Mouse (Mus musculus): ENCODE data around the gene Tom1. TPM values are rescaled to one million over a fixed set of nuclear protein-coding genes. Genes with fewer than 3 reads are reported as not detected.

Gene Tom1
- polyA plus RNA-seq, 1 experiment from 2014 or later = 40.0 TPM

Other genes starting within 250 kb of the Tom1 start
- not detected in 2 replicates for gene Isx, start 160.5 kb upstream of the Tom1 start, polyA plus RNA-seq (2015; fragmentation: Nextera tagmentation; extraction: Ambion mirVana)
- 23.1 and 23.5 TPM in 2 replicates for gene Hmgxb4, start 40.3 kb upstream of the Tom1 start, polyA plus RNA-seq (2015; fragmentation: Nextera tagmentation; extraction: Ambion mirVana)
- 32.8 and 38.1 TPM in 2 replicates for gene Hmox1, start 59.9 kb downstream of the Tom1 start, polyA plus RNA-seq (2015; fragmentation: Nextera tagmentation; extraction: Ambion mirVana)
- 95.6 and 99.9 TPM in 2 replicates for gene Mcm5, start 75.9 kb downstream of the Tom1 start, polyA plus RNA-seq (2015; fragmentation: Nextera tagmentation; extraction: Ambion mirVana)
- 0.20 and 0.43 TPM in 2 replicates for gene Rasd2, start 180.2 kb downstream of the Tom1 start, polyA plus RNA-seq (2015; fragmentation: Nextera tagmentation; extraction: Ambion mirVana)

Data from heart, embryonic 13.5 days (tissue).